Comparison of ENCODE assay signal across 9 mouse cellular contexts in genomic region chr1:77943101-77943500, GRCm38 (mm10).
DNase-seq lines count a peak whose midpoint lies in the region; ATAC-seq and TF ChIP-seq lines count a peak whose summit lies in the region.
"Had no signal": no experiment of that assay in that cellular context is flagged by ENCODE, and none has a peak within 500 bp of the region (broad histone marks: within the 10 kb centered on the region; RNA-seq: fewer than 3 reads in every experiment).

No protein-coding gene starts in this region.

- no peaks in the 10 kb centered on the region for H3K36me3 ChIP-seq in limb, embryonic 11.5 days (ENCODE audit: control insufficient read depth, insufficient read depth, low read length)
- no peaks in the 10 kb centered on the region for H3K36me3 ChIP-seq in limb, embryonic 10.5 days
- no peaks in the 10 kb centered on the region for H3K36me3 ChIP-seq in MEL (ENCODE audit: control insufficient read depth in 1 of 2, insufficient read depth in 2 of 2, low read length in 2 of 2)
- no peaks in the 10 kb centered on the region for H3K36me3 ChIP-seq in embryonic facial prominence, embryonic 13.5 days
- H3K36me3 ChIP-seq in midbrain, embryonic 15.5 days (replicated peaks): no peaks in the 10 kb centered on the region
- H3K36me3 ChIP-seq: neural tube, embryonic 12.5 days had no signal

- no peak for TF ChIP-seq EP300 in MEL (IDR thresholded peaks at IDR 0.05; ENCODE audit: low read depth in 1 of 2, low read length in 2 of 2)

- H3K27me3 ChIP-seq in limb, embryonic 11.5 days (ENCODE audit: control insufficient read depth, insufficient read depth, low read length): no peaks in the 10 kb centered on the region
- peaks cover 21% of the 10 kb centered on the region for H3K27me3 ChIP-seq in limb, embryonic 10.5 days (ENCODE audit: low read depth, poor library complexity, severe bottlenecking)
- H3K27me3 ChIP-seq in MEL (ENCODE audit: control insufficient read depth in 1 of 2, insufficient read depth in 2 of 2, low read length in 2 of 2): no peaks in the 10 kb centered on the region
- no peaks in the 10 kb centered on the region for H3K27me3 ChIP-seq in embryonic facial prominence, embryonic 13.5 days
- 0 out of 2 replicates have a peak, but pooled peaks cover 3% of the 10 kb centered on the region for H3K27me3 ChIP-seq in midbrain, embryonic 15.5 days (replicated peaks)
- H3K27me3 ChIP-seq: neural tube, embryonic 12.5 days had no signal

- 3% methylated on average over 5 of the region's 5 CpGs for WGBS in limb, embryonic 11.5 days
- WGBS in limb, embryonic 10.5 days: 5% methylated on average over 5 of the region's 5 CpGs
- 2% methylated on average over 5 of the region's 5 CpGs for WGBS in embryonic facial prominence, embryonic 13.5 days
- 3% methylated on average over 5 of the region's 5 CpGs for WGBS in midbrain, embryonic 15.5 days

- no peaks in the 10 kb centered on the region for H3K79me2 ChIP-seq in MEL (ENCODE audit: control insufficient read depth, insufficient read depth, low read length, poor library complexity)

- no peak overlapping the region for H3K4me3 ChIP-seq in limb, embryonic 11.5 days (ENCODE audit: low read depth, low read length)
- no peak overlapping the region for H3K4me3 ChIP-seq in limb, embryonic 10.5 days
- H3K4me3 ChIP-seq in MEL (ENCODE audit: control insufficient read depth in 1 of 2, insufficient read depth in 1 of 2, low read depth in 2 of 2, low read length in 2 of 2): no peak overlapping the region
- no peak overlapping the region for H3K4me3 ChIP-seq in embryonic facial prominence, embryonic 13.5 days
- no peak overlapping the region for H3K4me3 ChIP-seq in midbrain, embryonic 15.5 days
- H3K4me3 ChIP-seq: neural tube, embryonic 12.5 days had no signal

- no peak overlapping the region for H3K4me2 ChIP-seq in limb, embryonic 11.5 days (ENCODE audit: low read depth, severe bottlenecking)
- no peak overlapping the region for H3K4me2 ChIP-seq in embryonic facial prominence, embryonic 13.5 days
- no peak overlapping the region for H3K4me2 ChIP-seq in midbrain, embryonic 15.5 days
- H3K4me2 ChIP-seq: neural tube, embryonic 12.5 days had no signal

- peaks cover 5% of the 10 kb centered on the region; the same call in 1 of the 2 replicates for H3K4me1 ChIP-seq in limb, embryonic 11.5 days (ENCODE audit: control insufficient read depth, insufficient read depth, low read length)
- peaks cover 9% of the 10 kb centered on the region for H3K4me1 ChIP-seq in limb, embryonic 10.5 days
- no peaks in the 10 kb centered on the region for H3K4me1 ChIP-seq in MEL (ENCODE audit: control insufficient read depth in 1 of 2, insufficient read depth in 2 of 2, low read length in 2 of 2)
- peaks cover 35% of the 10 kb centered on the region for H3K4me1 ChIP-seq in embryonic facial prominence, embryonic 13.5 days
- H3K4me1 ChIP-seq in midbrain, embryonic 15.5 days: peaks cover 3% of the 10 kb centered on the region; the same call in 1 of the 2 replicates
- H3K4me1 ChIP-seq: neural tube, embryonic 12.5 days had no signal

- TF ChIP-seq CTCF in MEL (IDR thresholded peaks at IDR 0.05 in 2 of 3, conservative IDR thresholded peaks at IDR 0.05 in 1 of 3; ENCODE audit: control insufficient read depth in 1 of 3, insufficient read depth in 1 of 3, low read depth in 2 of 3, low read length in 3 of 3, poor library complexity in 1 of 3, severe bottlenecking in 1 of 3): peak; percentile 32 to 65 (median 58); a peak in 5 of 6 replicates

- H3K9ac ChIP-seq in limb, embryonic 11.5 days (ENCODE audit: low read length): no peak overlapping the region
- no peak overlapping the region for H3K9ac ChIP-seq in MEL (ENCODE audit: control insufficient read depth, low read depth, low read length, poor library complexity, severe bottlenecking)
- H3K9ac ChIP-seq in embryonic facial prominence, embryonic 13.5 days: no peak overlapping the region
- no peak overlapping the region for H3K9ac ChIP-seq in midbrain, embryonic 15.5 days
- H3K9ac ChIP-seq: neural tube, embryonic 12.5 days had no signal

- TF ChIP-seq POLR2A in MEL (IDR thresholded peaks at IDR 0.05; ENCODE audit: control insufficient read depth in 1 of 2, insufficient read depth in 1 of 2, low read depth in 1 of 2, low read length in 2 of 2, poor library complexity in 1 of 2): no peak

- TF ChIP-seq RAD21 in MEL (IDR thresholded peaks at IDR 0.05; ENCODE audit: low read depth, low read length): peak; percentile 61

- no peak overlapping the region for H3K27ac ChIP-seq in limb, embryonic 11.5 days (replicated peaks; ENCODE audit: low read depth, low read length)
- no peak overlapping the region for H3K27ac ChIP-seq in limb, embryonic 10.5 days
- H3K27ac ChIP-seq in MEL (ENCODE audit: control insufficient read depth, low read depth, low read length): no peak overlapping the region
- H3K27ac ChIP-seq in embryonic facial prominence, embryonic 13.5 days: peak overlapping the region; percentile 51; the same call in 1 of the 2 replicates
- no peak overlapping the region for H3K27ac ChIP-seq in midbrain, embryonic 15.5 days
- H3K27ac ChIP-seq: neural tube, embryonic 12.5 days had no signal

- H3K9me3 ChIP-seq in limb, embryonic 11.5 days (ENCODE audit: control insufficient read depth, low read length): no peaks in the 10 kb centered on the region
- H3K9me3 ChIP-seq in limb, embryonic 10.5 days (replicated peaks): no peaks in the 10 kb centered on the region
- no peaks in the 10 kb centered on the region for H3K9me3 ChIP-seq in MEL (replicated peaks; ENCODE audit: insufficient read depth, low read length)
- no peaks in the 10 kb centered on the region for H3K9me3 ChIP-seq in embryonic facial prominence, embryonic 13.5 days
- H3K9me3 ChIP-seq in midbrain, embryonic 15.5 days: no peaks in the 10 kb centered on the region
- H3K9me3 ChIP-seq: neural tube, embryonic 12.5 days had no signal

- DNase-seq in cerebellum, adult 8-10 months: peak; percentile 9
- DNase-seq in cerebellum, adult 9-11 months: no peak
- DNase-seq in limb, embryonic 11.5 days (ENCODE audit: low spot score): peak; percentile 24
- no peak for DNase-seq in limb, embryonic 10.5 days (ENCODE audit: low spot score)
- peak; percentile 44 for DNase-seq in MEL (ENCODE audit: low read depth, low spot score)

- no peak for ATAC-seq in limb, embryonic 11.5 days (ENCODE audit: insufficient number of reproducible peaks, low FRiP score, low TSS enrichment, low read depth)
- no peak for ATAC-seq in embryonic facial prominence, embryonic 13.5 days (ENCODE audit: insufficient number of reproducible peaks, insufficient read depth, low FRiP score, low TSS enrichment, low read depth)
- ATAC-seq in monocyte, adult 5-6 weeks (replicated peaks; ENCODE audit: insufficient number of reproducible peaks, low FRiP score, low TSS enrichment, poor library complexity, severe bottlenecking): no peak
- ATAC-seq in midbrain, embryonic 15.5 days (replicated peaks): no peak

TF ChIP-seq in MEL, 35 proteins besides CTCF, POLR2A, EP300 and RAD21:
- TF ChIP-seq ETS1 (IDR thresholded peaks at IDR 0.05; ENCODE audit: low read depth, low read length): no peak
- peak; percentile 33 for TF ChIP-seq SMC3 (IDR thresholded peaks at IDR 0.05; ENCODE audit: low read depth, low read length)
- TF ChIP-seq HCFC1 (IDR thresholded peaks at IDR 0.05; ENCODE audit: low read depth, low read length): no peak
- TF ChIP-seq ZC3H11A (IDR thresholded peaks at IDR 0.05; ENCODE audit: low read depth, low read length): peak; percentile 30; the same call in 1 of the 2 replicates
TF ChIP-seq in MEL: peak in this region for 2.

Comparison
In these comparisons a context has a peak if more than half of its experiments do, and no peak if none do; other contexts are left out.
1. DNase-seq: peak in cerebellum, adult 8-10 months (single experiment), limb, embryonic 11.5 days (single experiment) and MEL (single experiment); none in cerebellum, adult 9-11 months (single experiment) and limb, embryonic 10.5 days (single experiment).